Mouse (Mus musculus) olfactory bulb, adult 2 months (tissue): Measurements from ENCODE around the gene Ccl27a. TPM values are rescaled to one million over a fixed set of nuclear protein-coding genes. Genes with fewer than 3 reads are reported as not detected.
A peak's percentile ranks its signal among the peaks of the same experiment; 100 is the strongest.

ENCODE experiments used
- H3K27ac ChIP-seq: fragments of 200-500 bp; 2 replicates; pipeline ENCODE4 v1.5.1; 2012; ENCODE audit warnings: low read depth, low read length; ENCODE audit not compliant: insufficient read depth
- H3K4me1 ChIP-seq: fragments of 200-500 bp; 2 replicates; pipeline ENCODE4 v1.6.1; 2012; ENCODE audit warnings: low read length; ENCODE audit not compliant: control insufficient read depth, insufficient read depth
- H3K4me3 ChIP-seq: fragments of 200-500 bp; 2 replicates; pipeline ENCODE4 v1.5.1; 2012; ENCODE audit warnings: mild to moderate bottlenecking, low read depth, low read length, moderate library complexity; ENCODE audit not compliant: insufficient read depth
- CTCF ChIP-seq: fragments of 200-500 bp; IDR thresholded peaks from 2 replicates; pipeline ENCODE4 v1.5.1; 2012; ENCODE audit warnings: low read depth, mild to moderate bottlenecking, low read length, moderate library complexity; ENCODE audit not compliant: insufficient read depth
- POLR2A ChIP-seq: fragments of 200-500 bp; IDR thresholded peaks from 2 replicates; pipeline ENCODE4 v1.6.1; 2012; ENCODE audit warnings: mild to moderate bottlenecking, low read depth, low read length, moderate library complexity; ENCODE audit not compliant: insufficient read depth
- WGBS: fragments of 180-500 bp; shearing (Covaris S2); methylation state at CpG from one replicate; pipeline ENCODE4 v1.1.7; 2018; 5-methylcytosine and 5-hydroxymethylcytosine counted together
- polyA plus RNA-seq: library from polyadenylated mRNA; stranded (reverse); fragments of >200 nt; gene quantifications from 2 replicates; pipeline ENCODE4 v1.2.4, GENCODE M21; 2012; ENCODE audit warnings: low replicate concordance; ENCODE audit not compliant: missing spikeins, insufficient read depth, insufficient read length

Ccl27a gene
- polyA plus RNA-seq, 1 experiment: not detected

DNA sequence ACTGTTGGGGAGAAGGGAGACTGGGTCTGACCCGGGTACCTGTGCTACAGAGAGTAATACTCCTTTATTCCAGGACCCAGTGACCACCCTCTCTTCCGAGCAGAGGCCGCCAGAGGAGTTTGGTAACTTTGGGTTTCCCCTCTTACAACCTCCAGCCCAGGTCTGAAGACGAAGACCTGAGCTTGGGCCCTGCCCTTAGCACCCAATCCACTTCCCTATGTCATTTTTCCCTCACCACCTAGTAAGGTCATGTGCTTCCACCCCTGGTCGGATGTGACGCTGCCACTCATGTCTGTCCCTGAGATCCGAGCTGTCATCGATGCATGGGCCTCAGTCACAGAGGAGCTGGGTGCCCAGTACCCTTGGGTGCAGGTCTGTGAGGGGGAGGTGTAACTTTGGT is 17.6 kb downstream of the Ccl27a start:
- peak overlapping the region; percentile 72 for H3K4me3 ChIP-seq
- H3K4me1 ChIP-seq: peaks cover 23% of the 10 kb centered on the region
- 75% methylated on average over 8 of the region's 8 CpGs for WGBS
- TF ChIP-seq POLR2A (no peak), CTCF (no peak)
- H3K27ac ChIP-seq: no peak overlapping the region; the same call in 1 of the 2 replicates

GRCm38 (mm10) chr4:41755338-41756305 is 18.4 kb downstream of the Ccl27a start, which contains the start of gene Sigmar1:
Sigmar1 (minus strand) TSS chr4:41756157.
- Histone ChIP-seq H3K4me1 (peaks cover 19% of the 10 kb centered on the region), H3K4me3 (peak within 1 kb of the TSS; percentile 72), H3K27ac (peak within 1 kb of the TSS; percentile 76)
- TF ChIP-seq CTCF (peak; percentile 28), POLR2A (no peak)
- under 1% methylated on average over 57 of the region's 57 CpGs for WGBS

- 16% methylated on average over 14 of the region's 14 CpGs for WGBS
- peak within 1 kb of the TSS; percentile 72 for H3K4me3 ChIP-seq
Measured at GRCm38 (mm10) chr4:41754797-41755337, 19.2 kb downstream of the Ccl27a start, which contains the start of gene Galt. Galt (plus strand) TSS chr4:41755228.

DNA sequence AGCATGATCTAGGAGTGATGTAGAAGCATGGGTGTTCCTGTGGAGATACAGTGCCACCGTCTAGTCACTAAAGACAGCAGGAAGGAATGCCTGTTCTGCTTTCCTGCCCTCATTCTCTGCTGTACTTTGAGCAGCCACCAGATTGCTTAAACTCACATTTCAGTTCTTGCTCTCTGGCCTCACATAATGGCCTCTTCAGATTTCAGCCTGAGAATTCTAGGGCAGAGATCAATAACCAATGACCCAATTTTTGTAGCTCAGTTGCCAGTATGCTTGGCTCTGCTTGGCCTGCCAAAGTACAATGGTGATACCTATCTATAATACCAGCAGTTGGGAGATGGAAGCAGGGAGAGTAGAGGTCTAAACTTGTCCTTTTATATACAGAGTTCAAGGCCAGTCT is 29.0 kb downstream of the Ccl27a start:
- Histone ChIP-seq H3K4me1 (peaks cover 5% of the 10 kb centered on the region), H3K4me3 (no peak overlapping the region), H3K27ac (no peak overlapping the region)
- TF ChIP-seq POLR2A: no peak
- 71% methylated on average over 1 of the region's 1 CpGs for WGBS

More at GRCm38 (mm10) chr4:41754797-41755337, 19.2 kb downstream of the Ccl27a start, which contains the start of gene Galt:
- peak within 1 kb of the TSS; percentile 76 for H3K27ac ChIP-seq
- TF ChIP-seq POLR2A (0 out of 2 replicates have a peak, but pooled peaks have one; percentile 6), CTCF (no peak)
- H3K4me1 ChIP-seq: peaks cover 13% of the 10 kb centered on the region

DNA sequence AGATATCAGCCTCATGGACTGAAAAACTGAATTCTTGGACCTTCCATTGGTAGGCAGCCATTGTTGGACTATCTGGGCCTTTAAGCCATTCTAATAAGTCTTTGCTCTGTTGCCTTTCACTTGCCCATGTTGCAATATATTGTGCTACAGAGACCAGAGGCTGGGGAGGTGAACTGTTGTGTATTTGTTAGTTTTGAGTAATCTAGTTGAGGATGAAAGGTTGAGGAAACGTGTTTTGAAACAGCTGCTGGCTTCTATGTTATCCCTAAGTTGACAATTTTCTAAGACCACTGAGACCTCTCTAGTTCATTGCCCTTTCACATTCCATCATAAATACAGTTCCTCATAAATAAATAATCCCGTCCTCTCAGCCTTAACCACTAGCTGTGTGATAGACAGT is 29.9 kb downstream of the Ccl27a start:
- peaks cover 5% of the 10 kb centered on the region for H3K4me1 ChIP-seq
- no peak overlapping the region for H3K4me3 ChIP-seq
- H3K27ac ChIP-seq: no peak overlapping the region
- 85% methylated on average over 2 of the region's 2 CpGs for WGBS
- TF ChIP-seq POLR2A: no peak
- TF ChIP-seq CTCF: no peak

DNA sequence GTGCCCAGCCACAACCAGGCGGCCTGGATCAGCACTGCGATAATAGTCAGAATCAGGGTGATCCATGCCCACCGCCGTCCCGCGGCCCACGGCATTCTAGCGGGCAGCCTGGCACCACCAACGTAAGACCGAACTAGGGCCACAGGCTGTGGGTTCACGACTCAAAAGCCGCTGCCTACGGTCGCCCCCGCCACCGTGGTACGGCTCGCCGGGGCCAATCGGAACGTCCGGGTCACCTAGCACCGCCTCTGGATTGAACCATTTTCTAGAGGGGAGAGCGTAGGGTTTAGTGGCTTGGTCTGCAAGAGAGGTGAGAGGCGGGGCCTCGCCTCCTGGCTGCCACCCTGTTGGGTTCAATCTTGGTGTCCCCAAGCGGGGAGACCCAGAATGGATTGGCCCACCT is 32.9 kb downstream of the Ccl27a start:
- TF ChIP-seq POLR2A (peak; percentile 93), CTCF (no peak)
- H3K27ac ChIP-seq: peak overlapping the region; percentile 41; the same call in 1 of the 2 replicates
- whole genome bisulfite sequencing: 0% methylated on average over 27 of the region's 27 CpGs
- peak overlapping the region; percentile 77 for H3K4me3 ChIP-seq
- peaks cover 5% of the 10 kb centered on the region for H3K4me1 ChIP-seq

- peak overlapping the region; percentile 41; the same call in 1 of the 2 replicates for H3K27ac ChIP-seq
- TF ChIP-seq POLR2A (no peak), CTCF (peak; percentile 30; the same call in 1 of the 2 replicates)
- peak overlapping the region; percentile 77 for H3K4me3 ChIP-seq
- peaks cover 5% of the 10 kb centered on the region for H3K4me1 ChIP-seq
- WGBS: 1% methylated on average over 48 of the region's 48 CpGs
Measured at GRCm38 (mm10) chr4:41740380-41741157, 33.5 kb downstream of the Ccl27a start.

GRCm38 (mm10) chr4:41739260-41739659 is 34.8 kb downstream of the Ccl27a start:
- no peak overlapping the region for H3K27ac ChIP-seq
- no peak for TF ChIP-seq CTCF
- no peak for TF ChIP-seq POLR2A

DNA sequence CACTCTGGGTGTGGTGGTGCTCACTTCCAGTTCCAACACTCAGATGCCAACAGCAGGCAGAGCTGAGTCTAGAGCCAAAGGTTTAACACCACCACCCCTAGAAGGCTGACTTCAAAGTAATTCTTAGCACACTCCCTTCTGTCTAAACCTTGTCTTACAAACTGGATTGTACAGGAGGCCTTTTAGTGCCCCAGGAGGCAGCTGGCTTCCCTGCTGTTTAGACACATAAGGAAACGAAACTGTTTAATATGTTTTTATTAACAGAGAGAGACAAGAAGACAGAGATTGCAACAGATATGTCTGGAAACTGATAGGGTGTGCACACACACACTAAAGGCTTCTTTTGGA is 35.8 kb downstream of the Ccl27a start:
- Histone ChIP-seq H3K4me3 (no peak overlapping the region), H3K4me1 (peaks cover 5% of the 10 kb centered on the region), H3K27ac (no peak overlapping the region)
- TF ChIP-seq POLR2A (no peak), CTCF (no peak)
- WGBS: 76% methylated on average over 1 of the region's 1 CpGs

More at GRCm38 (mm10) chr4:41739260-41739659, 34.8 kb downstream of the Ccl27a start:
- peaks cover 5% of the 10 kb centered on the region for H3K4me1 ChIP-seq
- no peak overlapping the region for H3K4me3 ChIP-seq
- 93% methylated on average over 13 of the region's 13 CpGs for WGBS
